Mouse (Mus musculus) MEL (cell line): ENCODE measurements at regions not wholly inside any gene's neighbourhood (a gene's known extent, or its start where the extent isn't known, plus 50 kb on each side); places are given as distances from the start of the nearest gene placed in this dataset.

Source experiments
- DNase-seq: peaks from one replicate; pipeline ENCODE4 v3.0.0; 2011; ENCODE audit warnings: low read depth, low spot score
- H3K27ac ChIP-seq: 2 replicates; pipeline ENCODE4 v1.5.1; 2012; ENCODE audit warnings: low read depth, mild to moderate bottlenecking, control low read depth, low read length, moderate library complexity; ENCODE audit not compliant: control insufficient read depth
- H3K27me3 ChIP-seq, 2 experiments: fragments of 150-350 bp in 1 of 2; sonication (generic) in 1 of 2; 2 replicates each; pipeline ENCODE4 v1.6.1; 2012; ENCODE audit warnings: low read length in 2 of 2, mild to moderate bottlenecking in 2 of 2, improper control_type of control experiment in 1 of 2, moderate library complexity in 1 of 2; ENCODE audit not compliant: insufficient read depth in 2 of 2, control insufficient read depth in 1 of 2
- H3K36me3 ChIP-seq, 2 experiments: 2 replicates each; pipeline ENCODE4 v1.6.1; 2012 to 2014; ENCODE audit warnings: low read length in 2 of 2, improper control_type of control experiment in 1 of 2, inconsistent platforms in 1 of 2, mild to moderate bottlenecking in 1 of 2; ENCODE audit not compliant: insufficient read depth in 2 of 2, control insufficient read depth in 1 of 2
- H3K4me1 ChIP-seq, 2 experiments: fragments of 150-350 bp in 1 of 2; sonication (generic) in 1 of 2; 2 replicates each; pipeline ENCODE4 v1.6.1; 2012; ENCODE audit warnings: low read length in 2 of 2, improper control_type of control experiment in 1 of 2, mild to moderate bottlenecking in 1 of 2; ENCODE audit not compliant: insufficient read depth in 2 of 2, control insufficient read depth in 1 of 2
- H3K4me3 ChIP-seq, 2 experiments: fragments of 150-350 bp in 1 of 2; sonication (generic) in 1 of 2; 2 replicates each; pipeline ENCODE4 v1.5.1; 2012; ENCODE audit warnings: low read depth in 2 of 2, low read length in 2 of 2, mild to moderate bottlenecking in 2 of 2, moderate library complexity in 2 of 2, control low read depth in 1 of 2, improper control_type of control experiment in 1 of 2; ENCODE audit not compliant: control insufficient read depth in 1 of 2, insufficient read depth in 1 of 2
- H3K79me2 ChIP-seq: 2 replicates; pipeline ENCODE4 v1.6.1; 2012; ENCODE audit warnings: mild to moderate bottlenecking, low read length, moderate library complexity; ENCODE audit not compliant: control insufficient read depth, poor library complexity, insufficient read depth
- H3K9ac ChIP-seq: 2 replicates; pipeline ENCODE4 v1.6.1; 2012; ENCODE audit warnings: low read depth, mild to moderate bottlenecking, control low read depth, low read length, moderate library complexity; ENCODE audit not compliant: control insufficient read depth, poor library complexity, severe bottlenecking
- H3K9me3 ChIP-seq: fragments of 150-350 bp; sonication (generic); replicated peaks from 2 replicates; pipeline ENCODE4 v1.6.1; 2012; ENCODE audit warnings: mild to moderate bottlenecking, low read length, improper control_type of control experiment, moderate library complexity; ENCODE audit not compliant: insufficient read depth
- CHD1 ChIP-seq: IDR thresholded peaks from 2 replicates; pipeline ENCODE4 v1.6.1; 2012; ENCODE audit warnings: low read depth, mild to moderate bottlenecking, inconsistent platforms, low read length, improper control_type of control experiment
- ELF1 ChIP-seq: IDR thresholded peaks from 2 replicates; pipeline ENCODE4 v1.6.1; 2014; ENCODE audit warnings: low read depth, mild to moderate bottlenecking, inconsistent platforms, low read length, improper control_type of control experiment, moderate library complexity
- EP300 ChIP-seq, 2 experiments: IDR thresholded peaks; 2 replicates each; pipeline ENCODE4 v1.6.1; 2011; ENCODE audit warnings: improper control_type of control experiment in 2 of 2, low read length in 2 of 2, low read depth in 1 of 2, mild to moderate bottlenecking in 1 of 2
- ETS1 ChIP-seq: IDR thresholded peaks from 2 replicates; pipeline ENCODE4 v1.6.1; 2012; ENCODE audit warnings: low read depth, mild to moderate bottlenecking, inconsistent platforms, low read length, improper control_type of control experiment, moderate library complexity
- GABPA ChIP-seq: IDR thresholded peaks from 2 replicates; pipeline ENCODE4 v1.6.1; 2012; ENCODE audit warnings: low read depth, mild to moderate bottlenecking, inconsistent platforms, low read length, improper control_type of control experiment, moderate library complexity
- HCFC1 ChIP-seq: IDR thresholded peaks from 2 replicates; pipeline ENCODE4 v1.6.1; 2012; ENCODE audit warnings: low read depth, mild to moderate bottlenecking, inconsistent platforms, low read length, improper control_type of control experiment, moderate library complexity
- JUND ChIP-seq: IDR thresholded peaks from 2 replicates; pipeline ENCODE4 v1.6.1; 2011; ENCODE audit warnings: low read depth, mild to moderate bottlenecking, improper control_type of control experiment, low read length
- KAT2A ChIP-seq: conservative IDR thresholded peaks from 2 replicates; pipeline ENCODE4 v1.6.1; 2012; ENCODE audit warnings: low read depth, low read length, improper control_type of control experiment, inconsistent platforms
- MAZ ChIP-seq: IDR thresholded peaks from 2 replicates; pipeline ENCODE4 v1.6.1; 2012; ENCODE audit warnings: low read depth, mild to moderate bottlenecking, inconsistent platforms, low read length, improper control_type of control experiment
- MEF2A ChIP-seq: IDR thresholded peaks from 2 replicates; pipeline ENCODE4 v1.6.1; 2014; ENCODE audit warnings: low read depth, mild to moderate bottlenecking, inconsistent platforms, low read length, improper control_type of control experiment; ENCODE audit not compliant: poor library complexity, insufficient replicate concordance, severe bottlenecking; ENCODE audit errors: extremely low read depth
- MXI1 ChIP-seq: IDR thresholded peaks from 2 replicates; pipeline ENCODE4 v1.6.1; 2011; ENCODE audit warnings: mild to moderate bottlenecking, low read depth, low read length, improper control_type of control experiment
- NELFE ChIP-seq: IDR thresholded peaks from 2 replicates; pipeline ENCODE4 v1.6.1; 2011; ENCODE audit warnings: low read depth, low read length, improper control_type of control experiment
- NRF1 ChIP-seq: IDR thresholded peaks from 2 replicates; pipeline ENCODE4 v1.6.1; 2014; ENCODE audit warnings: low read depth, mild to moderate bottlenecking, inconsistent platforms, low read length, improper control_type of control experiment, moderate library complexity; ENCODE audit not compliant: poor library complexity, insufficient read depth, severe bottlenecking
- POLR2A ChIP-seq, 2 experiments: IDR thresholded peaks; 2 replicates each; pipeline ENCODE4 v1.6.1; 2011 to 2012; ENCODE audit warnings: low read length in 2 of 2, mild to moderate bottlenecking in 2 of 2, control low read depth in 1 of 2, improper control_type of control experiment in 1 of 2, low read depth in 1 of 2, moderate library complexity in 1 of 2; ENCODE audit not compliant: control insufficient read depth in 1 of 2, insufficient read depth in 1 of 2, poor library complexity in 1 of 2
- POLR2AphosphoS2 ChIP-seq: IDR thresholded peaks from 2 replicates; pipeline ENCODE4 v1.6.1; 2011; ENCODE audit warnings: low read length, improper control_type of control experiment
- RAD21 ChIP-seq: IDR thresholded peaks from 2 replicates; pipeline ENCODE4 v1.6.1; 2011; ENCODE audit warnings: mild to moderate bottlenecking, low read depth, low read length, improper control_type of control experiment
- SMC3 ChIP-seq: IDR thresholded peaks from 2 replicates; pipeline ENCODE4 v1.6.1; 2011; ENCODE audit warnings: low read depth, low read length, improper control_type of control experiment
- TBP ChIP-seq: IDR thresholded peaks from 2 replicates; pipeline ENCODE4 v1.8.0; 2011; ENCODE audit warnings: low read depth, low read length, improper control_type of control experiment
- ZC3H11A ChIP-seq: IDR thresholded peaks from 2 replicates; pipeline ENCODE4 v1.6.1; 2012; ENCODE audit warnings: low read depth, mild to moderate bottlenecking, inconsistent platforms, low read length, improper control_type of control experiment
- ZMIZ1 ChIP-seq: IDR thresholded peaks from 2 replicates; pipeline ENCODE4 v1.6.1; 2012; ENCODE audit warnings: low read depth, mild to moderate bottlenecking, inconsistent platforms, low read length, improper control_type of control experiment, moderate library complexity
- ZNF384 ChIP-seq: IDR thresholded peaks from 2 replicates; pipeline ENCODE4 v1.6.1; 2012; ENCODE audit warnings: low read depth, mild to moderate bottlenecking, inconsistent platforms, low read length, improper control_type of control experiment

DNA sequence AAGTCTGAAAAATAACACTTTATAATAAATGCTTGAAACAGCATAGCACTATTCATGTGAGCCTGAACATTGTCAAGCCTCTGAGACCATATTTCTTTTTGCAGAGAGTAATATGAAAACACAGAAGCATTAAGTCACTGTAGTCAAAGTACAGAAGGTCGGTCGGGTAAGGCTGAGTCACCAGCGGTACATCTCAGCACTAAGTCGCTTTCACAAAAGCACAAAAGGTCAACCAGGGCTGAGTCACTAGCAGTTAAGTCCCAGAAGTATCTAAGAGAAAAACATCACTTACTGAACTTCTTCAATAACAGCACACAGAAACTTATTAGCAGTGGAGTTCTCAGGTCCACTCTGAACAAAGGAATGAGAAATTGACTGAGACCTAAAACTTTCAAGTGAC is 154.7 kb upstream of the Col1a2 start:
- Histone ChIP-seq H3K4me1 (no peaks in the 10 kb centered on the region), H3K79me2 (no peaks in the 10 kb centered on the region), H3K9me3 (no peaks in the 10 kb centered on the region), H3K36me3 (no peaks in the 10 kb centered on the region), H3K9ac (no peak overlapping the region), H3K27ac (no peak overlapping the region), H3K27me3 (peaks cover 0 to 3% of the 10 kb centered on the region in 2 experiments; a peak in 2 of 4 replicates), H3K4me3 (no peak overlapping the region)
- TF ChIP-seq CHD1 (no peak), ELF1 (no peak), MEF2A (no peak), MXI1 (no peak), TBP (no peak), ZNF384 (no peak), KAT2A (no peak), JUND (no peak), SMC3 (no peak), HCFC1 (no peak), MAZ (no peak), RAD21 (no peak), ETS1 (no peak), ZC3H11A (no peak), NRF1 (no peak)
- DNase-seq = no peak

DNA sequence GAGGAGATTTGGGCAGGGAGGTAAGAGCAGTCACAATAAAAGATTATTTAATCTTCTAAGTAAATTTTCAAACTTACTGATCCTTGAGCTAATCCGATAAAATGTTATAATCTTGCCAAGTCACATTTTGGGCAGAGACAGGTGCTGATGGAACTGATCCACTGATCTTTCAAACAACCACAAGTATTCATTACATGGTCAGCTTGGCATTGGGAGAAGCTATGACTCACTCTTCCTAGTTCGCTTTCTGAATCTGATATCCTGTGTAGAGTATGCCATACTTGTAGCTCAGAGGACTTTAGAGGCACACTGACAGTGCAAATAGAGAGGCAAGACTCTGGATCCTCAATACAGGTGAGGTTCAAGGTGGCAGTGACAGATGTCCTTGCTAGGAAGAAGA is 142.4 kb upstream of the Col1a2 start:
- Histone ChIP-seq H3K4me1 (no peaks in the 10 kb centered on the region), H3K27me3 (no peaks in the 10 kb centered on the region; a peak in 4 of 4 replicates), H3K27ac (no peak overlapping the region), H3K9ac (no peak overlapping the region), H3K4me3 (no peak overlapping the region), H3K79me2 (no peaks in the 10 kb centered on the region), H3K36me3 (no peaks in the 10 kb centered on the region), H3K9me3 (no peaks in the 10 kb centered on the region)
- TF ChIP-seq KAT2A (no peak), POLR2A (IDR thresholded peaks at IDR 0.05; ENCODE audit: control insufficient read depth in 1 of 2, insufficient read depth in 1 of 2, low read depth in 1 of 2, low read length in 2 of 2, poor library complexity in 1 of 2) (no peak), RAD21 (no peak), NELFE (no peak), ZMIZ1 (no peak), HCFC1 (no peak), GABPA (no peak), EP300 (IDR thresholded peaks at IDR 0.05; ENCODE audit: low read depth in 1 of 2, low read length in 2 of 2) (no peak), ZNF384 (no peak), POLR2AphosphoS2 (no peak)
- no peak for DNase-seq
